Mouse (Mus musculus) liver, embryonic 13.5 days (tissue): ENCODE results near the gene Gm8251. TPM values are rescaled to one million over a fixed set of nuclear protein-coding genes. Genes with fewer than 3 reads are reported as not detected.

Experiments used
- ATAC-seq: fragments of 200-750 bp; cut with Nextera tagmentation; 2 replicates; pipeline ENCODE4 v1.8.0; 2017; ENCODE audit warnings: low read depth, mild to moderate bottlenecking, moderate number of reproducible peaks, moderate library complexity
- DNase-seq: peaks from one replicate; pipeline ENCODE4 v3.0.0; 2022
- H3K27ac ChIP-seq: fragments of 300-500 bp; sonication (generic); 2 replicates; pipeline ENCODE4 v1.5.1; 2015; ENCODE audit warnings: moderate library complexity, mild to moderate bottlenecking, inconsistent platforms
- H3K27me3 ChIP-seq: fragments of 300-500 bp; sonication (generic); 2 replicates; pipeline ENCODE4 v1.6.1; 2015; ENCODE audit warnings: mild to moderate bottlenecking, inconsistent platforms
- H3K36me3 ChIP-seq: fragments of 300-500 bp; sonication (generic); 2 replicates; pipeline ENCODE4 v1.6.1; 2015; ENCODE audit warnings: mild to moderate bottlenecking, inconsistent platforms
- H3K4me1 ChIP-seq: fragments of 300-500 bp; sonication (generic); replicated peaks from 2 replicates; pipeline ENCODE4 v1.6.1; 2015; ENCODE audit warnings: inconsistent platforms
- H3K4me2 ChIP-seq: fragments of 300-500 bp; sonication (generic); 2 replicates; pipeline ENCODE4 v1.6.1; 2015; ENCODE audit warnings: inconsistent platforms, mild to moderate bottlenecking, moderate library complexity
- H3K4me3 ChIP-seq: fragments of 300-500 bp; sonication (generic); replicated peaks from 2 replicates; pipeline ENCODE4 v1.5.1; 2015; ENCODE audit warnings: mild to moderate bottlenecking, inconsistent platforms
- H3K9ac ChIP-seq: fragments of 300-500 bp; sonication (generic); 2 replicates; pipeline ENCODE4 v1.6.1; 2015; ENCODE audit warnings: mild to moderate bottlenecking, inconsistent platforms
- H3K9me3 ChIP-seq: fragments of 300-500 bp; sonication (generic); replicated peaks from 2 replicates; pipeline ENCODE4 v1.6.1; 2016; ENCODE audit warnings: inconsistent platforms
- WGBS: fragments of 180-500 bp; shearing (Covaris S2); methylation state at CpG from one replicate; pipeline ENCODE4 v1.1.7; 2015; ENCODE audit not compliant: insufficient replicate concordance; 5-methylcytosine and 5-hydroxymethylcytosine counted together
- polyA plus RNA-seq: library from polyadenylated mRNA; unstranded; fragments of >200 nt; fragmentation: Nextera tagmentation; extraction: Ambion mirVana; gene quantifications from 2 replicates; pipeline ENCODE4 v1.2.1, GENCODE M21; 2015

The Gm8251 gene
- polyA plus RNA-seq, 1 experiment from 2014 or later, result 0.13 TPM

DNA sequence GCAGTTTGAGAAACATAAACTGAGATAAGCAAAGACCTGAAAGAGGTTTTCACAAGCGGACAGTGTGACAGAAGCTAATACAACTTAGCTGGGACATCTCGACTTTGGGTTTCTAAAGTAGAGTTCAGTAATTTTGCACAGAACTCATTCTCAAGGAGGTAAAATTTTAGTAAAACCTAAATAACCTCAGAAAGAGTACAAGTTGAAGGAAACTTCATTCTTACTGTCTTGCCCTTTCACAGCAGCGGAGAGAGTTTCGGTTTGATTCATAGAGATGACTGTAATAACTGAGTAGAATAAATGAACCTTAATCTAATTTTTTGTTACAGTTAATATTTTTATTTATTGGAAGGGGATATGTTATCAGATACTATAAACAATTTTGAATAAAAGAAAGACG, 28.8 kb downstream of the Gm8251 start:
- WGBS, result 62% methylated on average over 5 of the region's 5 CpGs
- no peaks in the 10 kb centered on the region for H3K36me3 ChIP-seq

DNA sequence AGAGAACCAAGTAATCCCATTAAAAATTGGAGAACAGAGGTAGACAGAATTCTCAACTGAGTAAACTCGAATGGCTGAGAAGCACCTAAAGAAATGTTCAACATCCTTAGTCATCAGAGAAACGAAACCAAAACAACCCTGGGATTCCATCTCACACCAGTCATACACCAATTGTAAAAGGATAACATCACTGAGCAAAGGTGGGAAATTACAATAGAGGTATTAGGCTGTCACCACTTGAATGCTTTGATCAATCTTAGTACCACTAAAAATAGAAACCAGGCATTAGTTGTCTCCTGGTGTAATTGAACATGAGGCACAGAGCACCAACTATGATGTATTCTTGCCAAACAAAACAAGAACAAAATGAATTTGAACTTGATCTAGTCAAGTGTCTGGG, 29.5 kb downstream of the Gm8251 start:
- Histone ChIP-seq H3K4me2 (no peak overlapping the region), H3K9ac (no peak overlapping the region), H3K4me1 (no peaks in the 10 kb centered on the region), H3K27me3 (no peaks in the 10 kb centered on the region), H3K27ac (no peak overlapping the region), H3K9me3 (no peaks in the 10 kb centered on the region), H3K4me3 (no peak overlapping the region), H3K36me3 (no peaks in the 10 kb centered on the region)
- WGBS, result 40% methylated on average over 2 of the region's 2 CpGs
- no peak for ATAC-seq
- no peak for DNase-seq

More for the DNA sequence above, 28.8 kb downstream of the Gm8251 start:
- Histone ChIP-seq H3K9ac (no peak overlapping the region), H3K4me2 (no peak overlapping the region), H3K4me1 (no peaks in the 10 kb centered on the region), H3K4me3 (no peak overlapping the region), H3K27ac (no peak overlapping the region), H3K9me3 (no peaks in the 10 kb centered on the region), H3K27me3 (no peaks in the 10 kb centered on the region)
- ATAC-seq, result no peak
- DNase-seq, result no peak

DNA sequence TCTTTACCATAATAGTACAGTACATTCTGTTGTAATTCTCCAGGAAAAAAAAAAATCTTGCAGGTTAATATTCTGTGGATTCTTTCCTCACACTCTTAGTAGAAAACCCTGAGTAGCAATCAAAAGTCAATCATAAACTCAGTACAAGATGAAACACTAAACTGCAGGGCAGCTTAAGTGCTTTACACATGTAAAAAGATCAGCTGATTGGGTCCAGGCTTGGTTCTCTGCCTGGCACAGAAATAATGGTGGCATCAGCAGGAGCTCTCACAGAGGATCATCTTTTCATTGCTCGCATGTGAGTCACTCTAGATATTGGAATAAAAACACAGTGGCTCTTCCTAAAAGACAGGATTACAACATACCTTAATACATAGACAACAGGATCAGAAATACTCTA, 34.1 kb downstream of the Gm8251 start:
- Histone ChIP-seq H3K4me2 (no peak overlapping the region), H3K27ac (no peak overlapping the region), H3K36me3 (no peaks in the 10 kb centered on the region), H3K27me3 (no peaks in the 10 kb centered on the region), H3K9me3 (no peaks in the 10 kb centered on the region), H3K4me3 (no peak overlapping the region), H3K9ac (no peak overlapping the region), H3K4me1 (no peaks in the 10 kb centered on the region)
- WGBS, result 59% methylated on average over 1 of the region's 1 CpGs
- no peak for DNase-seq
- ATAC-seq, result no peak

DNA sequence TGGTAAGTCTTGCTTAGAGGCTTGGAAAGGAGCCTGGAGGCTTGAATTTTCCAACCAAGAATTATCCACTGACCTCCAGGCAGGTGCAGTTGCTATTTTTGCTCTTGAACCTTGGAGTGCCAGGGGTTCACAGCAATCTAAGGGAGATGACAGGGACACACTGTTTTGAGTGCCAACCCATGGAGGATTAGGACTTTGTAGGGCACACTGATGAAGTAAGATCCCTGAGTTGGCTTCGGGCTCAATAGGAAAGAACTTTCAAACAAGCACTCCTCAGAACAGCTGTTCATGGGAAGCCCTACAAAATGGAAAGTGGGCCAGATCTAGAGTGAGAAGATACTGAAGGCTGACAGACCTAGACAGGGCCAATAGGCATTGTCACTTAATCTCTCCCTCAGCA, 39.1 kb downstream of the Gm8251 start:
- DNase-seq (no peak), ATAC-seq (no peak)
- H3K36me3 ChIP-seq, result no peaks in the 10 kb centered on the region
- H3K4me3 ChIP-seq, result no peak overlapping the region
- no peaks in the 10 kb centered on the region for H3K4me1 ChIP-seq
- WGBS, result 68% methylated on average over 1 of the region's 1 CpGs
- no peak overlapping the region for H3K4me2 ChIP-seq
- no peaks in the 10 kb centered on the region for H3K27me3 ChIP-seq
- H3K27ac ChIP-seq, result no peak overlapping the region
- H3K9me3 ChIP-seq, result no peaks in the 10 kb centered on the region
- H3K9ac ChIP-seq, result no peak overlapping the region

DNA sequence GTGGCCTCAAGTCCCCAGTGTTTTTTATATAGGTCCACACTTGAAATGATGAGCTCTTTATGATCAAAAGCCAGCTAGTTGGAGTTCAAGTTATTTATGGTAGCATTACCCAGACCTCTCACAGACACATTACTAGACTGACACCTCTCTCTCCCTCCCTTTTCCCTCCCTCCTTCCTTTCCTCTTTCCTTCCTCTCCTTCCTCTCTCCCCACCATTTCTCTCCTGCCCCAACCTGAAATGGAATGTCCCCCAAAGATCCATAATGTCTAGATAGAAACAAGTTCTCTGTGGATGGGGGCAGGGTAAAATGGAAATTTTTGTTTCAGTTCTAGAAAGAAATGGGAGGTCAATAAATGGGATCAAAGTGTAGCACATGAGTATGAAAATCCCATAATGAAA, 41.8 kb downstream of the Gm8251 start, which contains the start of gene Mettl21c:
Gene Mettl21c, minus strand, starts transcription at position 101 of the 400 bp plus-strand sequence.
- H3K4me1 ChIP-seq, result no peaks in the 10 kb centered on the region
- H3K27ac ChIP-seq, result no peak within 1 kb of the TSS
- no peaks in the 10 kb centered on the region for H3K36me3 ChIP-seq
- no peaks in the 10 kb centered on the region for H3K9me3 ChIP-seq
- DNase-seq (no peak), ATAC-seq (no peak)
- no peak within 1 kb of the TSS for H3K4me3 ChIP-seq
- no peak within 1 kb of the TSS for H3K9ac ChIP-seq
- no peaks in the 10 kb centered on the region for H3K27me3 ChIP-seq
- no peak within 1 kb of the TSS for H3K4me2 ChIP-seq

DNA sequence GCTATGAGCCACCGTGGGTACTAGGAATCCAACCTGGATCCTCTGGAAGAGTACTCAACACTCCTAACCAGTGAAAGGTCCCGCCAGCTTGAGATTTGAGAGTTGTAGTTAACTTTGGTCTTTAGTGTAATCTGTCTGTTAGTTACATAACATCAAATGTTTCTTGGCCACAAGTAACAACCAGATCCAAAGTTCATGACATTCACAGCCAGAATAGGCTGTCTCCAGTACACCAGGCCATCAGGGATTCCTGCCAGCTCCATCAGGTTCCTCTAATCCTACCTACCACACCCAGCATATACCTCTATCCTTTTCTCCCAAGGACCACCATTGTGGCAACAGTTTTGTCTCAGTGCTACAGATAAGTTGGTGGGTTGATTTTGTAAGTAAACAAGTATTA, 46.2 kb downstream of the Gm8251 start:
- no peaks in the 10 kb centered on the region for H3K36me3 ChIP-seq
- no peak overlapping the region for H3K4me3 ChIP-seq
- DNase-seq (no peak), ATAC-seq (no peak)
- no peaks in the 10 kb centered on the region for H3K4me1 ChIP-seq
- H3K27ac ChIP-seq, result no peak overlapping the region
- H3K27me3 ChIP-seq, result no peaks in the 10 kb centered on the region
- H3K9ac ChIP-seq, result no peak overlapping the region
- H3K9me3 ChIP-seq, result no peaks in the 10 kb centered on the region
- H3K4me2 ChIP-seq, result no peak overlapping the region
- 66% methylated on average over 2 of the region's 2 CpGs for WGBS

Other genes with a start within 250 kb of the Gm8251 start
- 9.4 and 12.4 TPM in 2 replicates for gene Uxs1, start 234.1 kb downstream of the Gm8251 start, polyA plus RNA-seq
- gene Tpp2, start 128.3 kb downstream of the Gm8251 start, polyA plus RNA-seq, result 32.9 and 41.2 TPM in 2 replicates
- 0.06 and 0.13 TPM in 2 replicates for gene Mettl21c, start 41.9 kb downstream of the Gm8251 start, polyA plus RNA-seq
- 80.3 and 89.4 TPM in 2 replicates for gene Tex30, start 40.5 kb upstream of the Gm8251 start, polyA plus RNA-seq
- 21.6 and 24.1 TPM in 2 replicates for gene Kdelc1, start 56.9 kb upstream of the Gm8251 start, polyA plus RNA-seq
- gene Bivm, start 57.0 kb upstream of the Gm8251 start, polyA plus RNA-seq, result 4.4 and 5.6 TPM in 2 replicates
- gene Ercc5, start 85.8 kb upstream of the Gm8251 start, polyA plus RNA-seq, result 5.9 and 6.9 TPM in 2 replicates
- gene Mettl21e, start 157.0 kb upstream of the Gm8251 start, polyA plus RNA-seq, result not detected in 2 replicates